Mouse (Mus musculus): ENCODE data around the gene Otulin.

Otulin gene

GRCm38 (mm10) chr15:27613255-27613654 is 17.2 kb downstream of the Otulin start:
- DNase-seq (ENCODE audit: low spot score): no peak

DNA sequence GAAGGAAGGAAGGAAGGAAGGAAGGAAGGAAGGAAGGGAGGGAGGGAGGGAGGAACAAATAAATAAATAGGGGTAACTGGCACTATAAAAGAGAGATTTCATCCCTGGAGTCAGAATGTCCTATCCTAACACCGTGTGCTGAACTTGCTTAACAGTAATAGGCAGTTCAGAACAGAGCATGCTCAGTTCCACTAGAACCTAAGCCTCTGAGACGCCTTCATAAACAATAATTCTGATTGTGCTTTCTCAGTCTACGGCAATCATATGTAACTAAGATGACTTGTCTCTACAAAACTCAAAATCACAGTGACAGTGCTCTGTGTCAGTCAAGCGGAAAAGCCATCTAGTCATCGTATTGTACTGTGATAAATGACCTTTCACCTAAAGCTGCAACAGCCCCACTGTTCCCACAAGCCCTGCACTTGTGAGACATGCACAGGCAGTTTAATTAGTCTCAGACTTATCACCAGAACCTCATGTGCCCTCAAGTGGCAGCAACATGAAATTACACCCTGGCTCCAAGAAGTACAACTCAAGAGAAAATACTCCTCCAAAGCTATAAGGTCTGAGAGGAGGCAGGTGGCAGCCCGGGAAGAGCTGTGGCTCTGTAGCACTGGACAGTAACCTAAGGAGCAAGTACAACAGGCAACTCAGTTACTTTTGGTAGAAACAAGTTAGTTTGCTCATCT is 17.8 kb downstream of the Otulin start:
- DNase-seq (ENCODE audit: low spot score): peak; percentile 87

DNA sequence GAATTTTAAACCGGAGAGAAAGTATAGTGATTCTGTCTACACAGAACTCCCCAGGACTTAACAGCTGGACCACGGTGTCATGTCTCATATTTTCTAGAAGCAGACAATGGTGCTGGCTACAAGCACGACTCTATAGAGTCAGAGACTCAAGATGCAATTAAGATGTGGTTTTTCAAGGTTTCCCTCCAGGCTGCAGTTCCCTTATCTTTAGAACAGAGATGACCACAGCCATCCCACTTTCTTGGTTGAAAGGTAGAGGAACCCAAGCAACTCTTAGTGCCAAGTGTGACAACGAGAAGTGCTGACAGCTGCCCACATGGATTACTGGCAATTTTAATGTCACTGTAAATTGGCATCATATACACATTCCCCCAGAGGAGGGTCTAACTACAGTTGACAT is 20.9 kb downstream of the Otulin start:
- DNase-seq (ENCODE audit: low spot score): no peak

- DNase-seq (ENCODE audit: low spot score): no peak
Observed at GRCm38 (mm10) chr15:27605252-27605651, 25.2 kb downstream of the Otulin start.

- no peak for DNase-seq (ENCODE audit: low spot score)
Observed at GRCm38 (mm10) chr15:27604558-27604957, 25.9 kb downstream of the Otulin start.

- no peak for DNase-seq (ENCODE audit: low spot score)
Observed at GRCm38 (mm10) chr15:27600524-27600923, 30.0 kb downstream of the Otulin start.

DNA sequence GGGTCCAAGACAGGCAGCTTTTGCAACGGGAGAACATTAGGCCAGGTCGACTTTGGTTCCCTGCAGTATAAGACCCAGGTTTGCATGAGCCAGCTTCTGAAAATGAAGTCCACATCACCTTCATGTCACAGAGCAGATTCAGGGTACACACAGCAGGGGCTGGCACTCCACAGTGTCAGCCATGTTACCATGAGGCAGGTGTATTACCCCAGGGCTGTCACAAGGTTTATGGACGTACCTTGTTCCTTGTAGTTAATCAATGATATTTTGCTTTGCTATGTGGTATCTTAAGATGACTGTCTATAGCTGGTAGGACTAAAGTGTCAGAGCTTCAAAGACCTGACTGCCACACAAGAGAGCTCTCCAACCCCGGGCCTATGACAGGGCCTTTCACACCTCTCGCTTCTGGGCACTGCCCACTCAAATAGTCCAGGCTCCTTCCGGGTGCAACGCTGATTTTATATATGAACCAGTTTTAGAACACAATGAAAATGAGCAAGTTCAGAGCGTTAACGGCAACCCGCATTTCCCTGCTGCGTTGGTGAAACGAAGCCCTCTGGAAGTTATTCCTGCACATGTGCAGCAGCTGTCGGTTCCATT is 31.6 kb downstream of the Otulin start:
- no peak for DNase-seq (ENCODE audit: low spot score)

GRCm38 (mm10) chr15:27597516-27597915 is 33.0 kb downstream of the Otulin start:
- no peak for DNase-seq (ENCODE audit: low spot score)

- no peak for DNase-seq (ENCODE audit: low spot score)
Observed at GRCm38 (mm10) chr15:27596463-27597140, 33.9 kb downstream of the Otulin start.

DNA sequence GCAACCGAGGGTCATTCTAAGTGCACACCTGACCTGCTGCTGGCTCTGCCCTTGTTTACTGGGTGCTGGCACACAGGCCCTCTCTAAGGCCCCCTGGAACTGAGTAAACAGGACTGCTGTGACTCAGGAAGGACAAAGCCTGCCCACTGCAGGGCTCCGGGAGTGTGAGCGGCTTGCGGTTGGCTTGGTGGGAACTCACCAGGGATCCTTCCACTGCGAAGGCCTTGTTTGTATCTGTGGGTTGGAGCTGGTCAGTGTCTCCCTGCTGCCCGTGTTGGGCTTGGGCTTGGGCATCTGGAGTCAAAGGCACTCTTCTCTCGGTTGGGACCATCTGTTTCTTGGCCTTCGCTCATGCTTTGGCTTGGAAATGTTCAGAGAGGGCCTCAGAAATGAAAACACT is 34.9 kb downstream of the Otulin start:
- DNase-seq (ENCODE audit: low spot score): peak; percentile 13

- DNase-seq (ENCODE audit: low spot score): peak; percentile 47
Observed at GRCm38 (mm10) chr15:27594973-27595372, 35.5 kb downstream of the Otulin start.

DNA sequence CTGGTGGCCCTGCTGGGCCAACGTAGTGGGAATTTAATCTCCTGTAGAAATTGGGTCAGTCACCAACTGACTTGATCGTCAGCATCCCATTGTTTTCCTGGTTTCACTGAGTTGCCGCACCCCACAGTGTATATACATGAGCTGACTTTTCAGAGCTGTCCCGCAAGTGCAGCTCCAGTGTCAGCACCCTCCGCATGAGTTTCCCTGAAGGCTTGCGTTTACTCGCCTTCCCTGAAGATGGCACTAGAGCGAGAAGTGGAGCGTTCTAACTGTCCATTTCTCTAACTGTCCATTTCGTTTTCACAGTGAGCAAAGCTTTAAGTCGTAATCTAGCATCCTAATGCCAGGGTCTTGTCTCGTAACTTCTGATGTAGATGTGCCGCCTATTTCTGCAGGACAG is 36.8 kb downstream of the Otulin start:
- DNase-seq (ENCODE audit: low spot score): peak; percentile 34

- no peak for DNase-seq (ENCODE audit: low spot score)
Observed at GRCm38 (mm10) chr15:27592620-27593320, 37.7 kb downstream of the Otulin start.

GRCm38 (mm10) chr15:27590812-27591211 is 39.7 kb downstream of the Otulin start:
- DNase-seq (ENCODE audit: low spot score): no peak

DNA sequence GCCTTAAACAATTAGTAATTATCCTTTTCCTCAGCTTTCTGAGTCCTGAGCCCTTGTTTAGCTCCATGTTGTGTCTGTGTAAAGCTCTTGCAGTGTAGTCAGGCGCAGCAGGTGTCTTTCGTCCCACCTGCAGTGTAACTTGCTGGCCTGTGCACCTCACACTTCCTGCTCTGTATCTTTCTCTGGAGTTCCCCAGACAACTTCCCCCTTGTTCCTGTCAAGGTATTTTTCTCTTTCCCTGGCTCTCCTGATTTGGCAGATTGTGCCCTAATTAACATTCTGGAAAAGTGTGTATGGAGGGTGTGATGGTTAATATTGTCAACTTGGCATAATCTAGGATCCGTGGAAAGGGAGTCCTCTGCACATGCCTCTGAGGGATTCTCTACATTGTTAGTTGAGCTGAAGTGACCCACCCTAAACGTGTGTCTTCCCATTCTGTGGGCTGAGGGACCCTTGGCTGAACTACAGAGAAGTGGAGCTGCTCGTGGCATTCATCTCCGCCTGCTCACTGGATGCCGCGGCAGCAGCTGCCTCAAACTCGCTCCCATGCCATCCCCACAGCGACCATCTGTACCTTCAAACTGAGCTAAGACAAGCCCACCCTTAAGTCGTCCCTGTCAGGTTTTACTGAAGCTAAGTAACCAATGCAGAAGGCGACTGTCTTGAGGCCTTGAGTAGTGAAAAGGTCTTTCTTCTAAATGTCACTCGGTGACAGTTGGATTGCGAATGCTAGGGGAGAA is 42.2 kb downstream of the Otulin start:
- no peak for DNase-seq (ENCODE audit: low spot score)

DNA sequence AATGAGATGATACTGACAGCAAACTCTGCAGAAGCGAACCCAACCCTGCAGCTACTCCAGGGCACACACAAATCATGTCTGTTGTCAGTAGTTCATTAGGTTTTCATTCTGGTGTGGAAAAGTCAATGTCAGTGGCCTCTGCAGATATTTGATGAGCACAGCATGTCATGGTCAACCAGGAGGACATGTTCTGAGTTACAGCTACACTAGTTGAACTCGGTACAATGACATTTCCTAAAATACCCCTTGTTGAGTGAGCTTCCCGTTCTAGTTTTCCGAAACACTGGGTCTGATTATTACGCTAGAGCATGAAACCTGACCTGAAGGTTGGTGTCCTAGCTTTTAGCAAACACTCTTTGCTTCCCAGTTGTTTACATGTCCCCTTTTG is 44.4 kb downstream of the Otulin start:
- no peak for DNase-seq (ENCODE audit: low spot score)

DNA sequence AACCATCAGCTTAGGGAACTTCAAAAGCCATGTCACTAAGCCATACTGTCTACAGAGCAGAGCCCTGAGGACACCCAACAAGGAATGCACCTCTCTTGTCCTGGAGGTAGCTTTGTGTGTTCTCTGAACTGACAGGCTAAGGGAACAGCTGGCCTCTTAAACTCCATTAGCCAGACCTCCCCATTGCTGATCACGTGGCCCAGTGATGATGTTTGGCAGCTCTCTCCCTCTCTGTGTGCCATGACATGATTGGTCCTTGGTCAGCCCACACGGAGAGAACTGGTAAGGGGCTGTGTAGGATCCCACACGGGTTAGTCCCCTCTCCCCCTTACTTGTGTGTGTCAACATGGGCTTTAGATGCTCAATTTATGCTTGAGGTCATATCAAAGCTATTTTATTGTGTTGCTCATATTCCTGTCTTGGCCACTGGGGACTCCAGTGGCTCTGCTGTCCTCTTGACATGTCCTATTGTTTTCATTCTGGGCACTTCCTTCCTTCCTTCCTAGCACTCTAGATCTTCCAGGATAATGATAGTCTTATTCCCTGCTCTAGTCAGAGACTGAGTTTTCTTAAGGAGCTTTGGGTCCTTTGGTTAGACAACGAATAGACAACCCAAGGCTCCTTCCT is 44.9 kb downstream of the Otulin start:
- no peak for DNase-seq (ENCODE audit: low spot score)

DNA sequence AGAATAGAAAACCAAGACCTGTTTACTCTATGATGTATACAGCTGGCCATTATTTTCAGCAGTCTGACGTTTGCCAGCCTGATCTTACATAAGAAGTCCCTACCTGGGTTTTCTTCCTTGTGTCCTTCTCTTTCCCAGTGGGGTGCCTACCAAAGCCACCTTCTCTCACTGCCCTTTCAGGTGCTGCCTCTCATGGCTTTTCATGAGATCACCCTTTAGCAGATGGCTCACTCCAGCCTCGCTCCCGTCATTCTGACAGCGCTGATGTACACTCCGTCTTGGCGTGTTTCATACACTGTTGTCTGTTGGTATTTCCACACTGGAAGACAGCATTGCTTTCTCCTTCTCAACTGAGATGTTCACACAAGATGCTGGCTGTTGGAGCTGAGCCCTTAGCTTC is 46.9 kb downstream of the Otulin start:
- DNase-seq (ENCODE audit: low spot score): no peak

- peak; percentile 59 for DNase-seq (ENCODE audit: low spot score)
Observed at GRCm38 (mm10) chr15:27583042-27583441, 47.5 kb downstream of the Otulin start.

- peak; percentile 36 for DNase-seq (ENCODE audit: low spot score)
Observed at GRCm38 (mm10) chr15:27582428-27582827, 48.1 kb downstream of the Otulin start.

DNA sequence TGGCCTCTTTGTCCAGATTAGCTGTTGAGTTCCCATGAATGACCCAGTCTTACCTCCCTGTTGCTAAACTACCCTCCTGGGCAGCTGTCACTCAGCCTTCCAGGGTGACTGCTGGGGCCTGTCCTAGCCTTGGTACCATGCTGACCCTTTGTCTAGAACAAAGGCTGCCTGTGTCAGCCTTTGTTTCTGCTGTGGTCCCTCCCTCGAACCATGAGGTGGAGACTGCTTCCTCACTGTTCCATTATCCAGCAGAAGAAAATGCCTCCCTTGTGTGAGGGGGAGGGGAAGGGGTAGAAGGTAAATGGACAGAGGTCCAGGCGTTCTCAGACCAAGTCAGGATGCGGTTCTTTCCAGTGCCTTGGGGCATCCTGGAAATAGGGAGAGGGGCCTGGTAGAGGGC is 48.9 kb downstream of the Otulin start:
- peak; percentile 54 for DNase-seq (ENCODE audit: low spot score)

GRCm38 (mm10) chr15:27580771-27581170 is 49.7 kb downstream of the Otulin start:
- no peak for DNase-seq (ENCODE audit: low spot score)
